In genomic region chr11:118321500-118321899, GRCm38 (mm10) we compare ENCODE assay signal across 15 mouse cellular contexts. TPM values are rescaled to one million over a fixed set of nuclear protein-coding genes. Genes with fewer than 3 reads are reported as not detected.
A peak's percentile ranks its signal among the peaks of the same experiment; 100 is the strongest.
DNase-seq lines count a peak whose midpoint lies in the region; ATAC-seq and TF ChIP-seq lines count a peak whose summit lies in the region.
"Had no signal": no experiment of that assay in that cellular context is flagged by ENCODE, and none has a peak within 500 bp of the region (broad histone marks: within the 10 kb centered on the region; RNA-seq: fewer than 3 reads in every experiment).

No protein-coding gene starts in this region.

- WGBS in hindbrain, postnatal 0 days, result 49% methylated on average over 7 of the region's 7 CpGs
- WGBS in heart, embryonic 11.5 days (ENCODE audit: insufficient replicate concordance), result 75% methylated on average over 7 of the region's 7 CpGs

- intact Hi-C loops in gastrocnemius, adult 2 months (cut with DNase I), result no loop called here
- intact Hi-C loops in left cerebral cortex, postnatal 14 days (cut with DNase I), result no loop called here

- peak; percentile 15 for DNase-seq in gastrocnemius, adult 2 months
- DNase-seq in gastrocnemius, postnatal 10 days, result no peak
- peak; percentile 64 to 78 for DNase-seq in left cerebral cortex, postnatal 14 days (ENCODE audit: low spot score in 2 of 2)
- DNase-seq in left cerebral cortex, adult 11 months (ENCODE audit: low spot score), result no peak
- peak; percentile 61 for DNase-seq in hindbrain, postnatal 0 days (ENCODE audit: low spot score)
- peak; percentile 53 to 70 for DNase-seq in right cerebral cortex, adult 2 months (ENCODE audit: low spot score in 2 of 2)
- DNase-seq in adrenal gland, postnatal 14 days, result no peak
- DNase-seq: cerebellum, adult 9-10 months; heart, postnatal 10 days; lung, postnatal 36 days; thymus, postnatal 4 days had no signal

- H3K9ac ChIP-seq in hindbrain, postnatal 0 days (replicated peaks; ENCODE audit: low read length), result no peak overlapping the region
- H3K9ac ChIP-seq in heart, embryonic 11.5 days (ENCODE audit: low read depth, low read length), result no peak overlapping the region

- H3K27me3 ChIP-seq in hindbrain, postnatal 0 days (ENCODE audit: insufficient read depth, low read length), result no peaks in the 10 kb centered on the region
- no peaks in the 10 kb centered on the region for H3K27me3 ChIP-seq in heart, embryonic 11.5 days (ENCODE audit: control insufficient read depth, insufficient read depth, low read length)

- H3K4me1 ChIP-seq in hindbrain, postnatal 0 days (ENCODE audit: insufficient read depth, low read length), result peaks cover 7% of the 10 kb centered on the region
- peaks cover 19% of the 10 kb centered on the region; the same call in 1 of the 2 replicates for H3K4me1 ChIP-seq in heart, embryonic 11.5 days (ENCODE audit: control insufficient read depth, insufficient read depth, low read length)

- TF ChIP-seq CTCF in gastrocnemius, adult 2 months (IDR thresholded peaks at IDR 0.05), result no peak
- no peak for TF ChIP-seq CTCF in hindbrain, postnatal 0 days (IDR thresholded peaks at IDR 0.05; ENCODE audit: low read depth)

- H3K4me3 ChIP-seq in gastrocnemius, adult 2 months, result no peak overlapping the region
- no peak overlapping the region for H3K4me3 ChIP-seq in hindbrain, postnatal 0 days (ENCODE audit: low read length)
- no peak overlapping the region for H3K4me3 ChIP-seq in heart, embryonic 11.5 days (ENCODE audit: low read depth, low read length)
- H3K4me3 ChIP-seq: layer of hippocampus, adult 2 months had no signal

- H3K36me3 ChIP-seq in hindbrain, postnatal 0 days (ENCODE audit: insufficient read depth, low read length), result no peaks in the 10 kb centered on the region
- 0 out of 2 replicates have a peak, but pooled peaks cover 5% of the 10 kb centered on the region for H3K36me3 ChIP-seq in heart, embryonic 11.5 days (ENCODE audit: control insufficient read depth, insufficient read depth, low read length)

- peak; percentile 28; the same call in 1 of the 2 replicates for ATAC-seq in hindbrain, postnatal 0 days
- no peak for ATAC-seq in heart, embryonic 11.5 days (replicated peaks; ENCODE audit: insufficient number of reproducible peaks, low FRiP score, low TSS enrichment)
- ATAC-seq: intestine, postnatal 0 days had no signal

- peak overlapping the region; percentile 67 for H3K27ac ChIP-seq in gastrocnemius, adult 2 months
- H3K27ac ChIP-seq in hindbrain, postnatal 0 days, result no peak overlapping the region; the same call in 1 of the 2 replicates
- H3K27ac ChIP-seq in heart, embryonic 11.5 days (ENCODE audit: low read depth, low read length), result no peak overlapping the region
- H3K27ac ChIP-seq: layer of hippocampus, adult 2 months had no signal

- no peaks in the 10 kb centered on the region for H3K9me3 ChIP-seq in hindbrain, postnatal 0 days (ENCODE audit: low read length)
- H3K9me3 ChIP-seq in heart, embryonic 11.5 days (replicated peaks; ENCODE audit: control insufficient read depth, low read length), result no peaks in the 10 kb centered on the region

- H3K4me2 ChIP-seq in hindbrain, postnatal 0 days (ENCODE audit: low read depth, low read length), result no peak overlapping the region
- no peak overlapping the region for H3K4me2 ChIP-seq in heart, embryonic 11.5 days

RNA-seq across cellular contexts. Expression of gene Cep295nl, which starts 20.8 kb away (rescaled TPM):
- 1 to 10 TPM; 1.0 to 1.1 TPM for total RNA-seq in gastrocnemius, adult 2 months (2021)
- 1 to 10 TPM; 1.2 to 2.7 TPM for total RNA-seq in gastrocnemius, postnatal 10 days (2021)
- 1 to 10 TPM; 1.2 to 1.3 TPM for total RNA-seq in left cerebral cortex, postnatal 14 days (2021)
- total RNA-seq in hindbrain, postnatal 0 days (2014; rRNA removed), result 0.31 and 1.2 TPM in 2 replicates
- 0.20 and 0.47 TPM in 2 replicates for polyA plus RNA-seq in hindbrain, postnatal 0 days (2015; fragmentation: Nextera tagmentation; extraction: Ambion mirVana)
- polyA plus RNA-seq in heart, embryonic 11.5 days (2014; fragmentation: Nextera tagmentation; extraction: Ambion mirVana), result 0.18 and 0.31 TPM in 2 replicates
- 0.67 and 1.7 TPM in 2 replicates for total RNA-seq in adrenal gland, postnatal 14 days (2021)
- polyA plus RNA-seq: liver, embryonic 16.5 days had no signal

RNA-seq across cellular contexts. Expression of gene Usp36, which starts 31.5 kb away (rescaled TPM):
- total RNA-seq in gastrocnemius, adult 2 months (2021), result 10 to 100 TPM; 15.7 to 17.4 TPM
- total RNA-seq in gastrocnemius, postnatal 10 days (2021), result 10 to 100 TPM in 1 of 2 experiments, 1 to 10 TPM in 1; 9.7 to 14.1 TPM
- 10 to 100 TPM; 24.8 to 26.3 TPM for total RNA-seq in left cerebral cortex, postnatal 14 days (2021)
- total RNA-seq in hindbrain, postnatal 0 days (2014; rRNA removed), result 19.7 and 20.6 TPM in 2 replicates
- 12.6 and 12.8 TPM in 2 replicates for polyA plus RNA-seq in hindbrain, postnatal 0 days (2015; fragmentation: Nextera tagmentation; extraction: Ambion mirVana)
- polyA plus RNA-seq in heart, embryonic 11.5 days (2014; fragmentation: Nextera tagmentation; extraction: Ambion mirVana), result 10.7 and 11.1 TPM in 2 replicates
- total RNA-seq in adrenal gland, postnatal 14 days (2021), result 23.0 and 24.2 TPM in 2 replicates

RNA-seq across cellular contexts. Expression of gene Timp2, which starts 34.0 kb away (rescaled TPM):
- 100 to 1,000 TPM in 1 of 2 experiments, 10 to 100 TPM in 1; 70.1 to 115 TPM for total RNA-seq in gastrocnemius, adult 2 months (2021)
- 100 to 1,000 TPM; 151 to 185 TPM for total RNA-seq in gastrocnemius, postnatal 10 days (2021)
- 100 to 1,000 TPM; 287 to 330 TPM for total RNA-seq in left cerebral cortex, postnatal 14 days (2021)
- 164 and 170 TPM in 2 replicates for total RNA-seq in hindbrain, postnatal 0 days (2014; rRNA removed)
- 102 and 118 TPM in 2 replicates for polyA plus RNA-seq in hindbrain, postnatal 0 days (2015; fragmentation: Nextera tagmentation; extraction: Ambion mirVana)
- 46.0 and 50.8 TPM in 2 replicates for polyA plus RNA-seq in heart, embryonic 11.5 days (2014; fragmentation: Nextera tagmentation; extraction: Ambion mirVana)
- total RNA-seq in adrenal gland, postnatal 14 days (2021), result 78.9 and 94.3 TPM in 2 replicates

Comparison
In these comparisons a context has a peak if more than half of its experiments do, and no peak if none do; other contexts are left out.
1. DNase-seq: peak in gastrocnemius, adult 2 months (single experiment), left cerebral cortex, postnatal 14 days (2 of 2), hindbrain, postnatal 0 days (single experiment) and right cerebral cortex, adult 2 months (2 of 2); none in gastrocnemius, postnatal 10 days (single experiment), left cerebral cortex, adult 11 months (single experiment) and adrenal gland, postnatal 14 days (single experiment).